Mouse (Mus musculus): ENCODE data around the gene Zfhx2.

DNA sequence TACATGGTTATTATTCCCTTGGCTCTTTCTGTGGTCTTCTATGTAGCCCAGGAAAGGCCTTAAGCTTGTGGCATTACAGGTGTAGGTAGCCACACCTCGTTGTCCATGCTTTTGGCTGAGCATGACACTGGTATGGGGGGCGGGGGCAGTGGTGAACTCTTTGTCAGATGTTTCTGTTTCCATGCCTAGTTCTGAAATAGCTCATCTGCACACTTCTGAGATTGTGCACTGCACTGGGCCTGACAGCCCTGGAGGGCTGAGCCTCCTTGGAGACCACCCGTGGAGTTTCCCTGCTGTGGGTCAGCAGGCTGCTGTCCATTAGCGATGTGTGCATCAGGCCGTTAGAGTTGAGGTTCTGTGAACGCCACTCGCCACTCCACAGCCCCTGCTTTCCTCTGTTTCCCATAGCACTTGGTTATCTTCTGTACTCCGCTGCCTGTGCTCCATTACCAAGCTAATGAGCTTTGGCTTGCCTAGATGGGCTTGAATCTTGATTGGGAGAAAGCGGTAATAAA lies 4.5 kb upstream of the Zfhx2 start:
- TF ChIP-seq POLR2A (IDR thresholded peaks at IDR 0.05; ENCODE audit: borderline replicate concordance, low read depth, low read length): no peak
- TF ChIP-seq CTCF (IDR thresholded peaks at IDR 0.05; ENCODE audit: low read depth, low read length): no peak
